Mouse (Mus musculus): Measurements from ENCODE around the gene Olfr600.

DNA sequence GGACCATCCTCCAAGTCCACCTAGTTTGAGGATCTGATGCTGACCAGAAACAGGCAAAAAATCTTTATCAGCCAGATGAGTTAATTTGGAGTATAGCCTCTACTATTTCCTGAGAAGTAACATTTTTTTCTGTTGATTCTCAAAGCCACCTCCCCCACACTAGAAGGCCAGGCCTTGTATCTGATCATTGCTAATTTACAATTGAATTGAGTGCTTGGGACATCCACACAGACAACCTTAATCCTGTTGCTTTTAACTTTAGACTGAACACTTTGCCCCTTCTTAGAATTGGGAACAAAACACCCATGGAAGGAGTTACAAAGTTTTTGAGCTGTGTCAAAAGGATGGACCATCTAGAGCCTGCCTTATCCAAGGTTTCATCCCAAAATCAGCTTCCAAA is 48.3 kb upstream of the Olfr600 start:
- TF ChIP-seq TAL1 (conservative IDR thresholded peaks at IDR 0.05; ENCODE audit: low read depth, low read length) (no peak), POLR2AphosphoS5 (IDR thresholded peaks at IDR 0.05; ENCODE audit: insufficient replicate concordance, low read depth, low read length) (no peak)

Measured in G1E (cell line).